Mouse (Mus musculus) spleen, adult 2 months (tissue): ENCODE measurements around the gene Chmp6. TPM values are rescaled to one million over a fixed set of nuclear protein-coding genes. Genes with fewer than 3 reads are reported as not detected.
A peak's percentile ranks its signal among the peaks of the same experiment; 100 is the strongest.

Source experiments
- DNase-seq, 2 experiments: peaks; one replicate each; pipeline versions ENCODE4 v3.0.0 to v3.0.0-alpha.2; 2012 to 2021; ENCODE audit warnings: low spot score in 2 of 2, low read depth in 1 of 2
- H3K27ac ChIP-seq: fragments of 200-500 bp; 2 replicates; pipeline ENCODE4 v1.5.1; 2012; ENCODE audit warnings: low read length, inconsistent platforms; ENCODE audit not compliant: insufficient read depth
- H3K27me3 ChIP-seq: fragments of 200-500 bp; 2 replicates; pipeline ENCODE4 v1.6.1; 2012; ENCODE audit warnings: mild to moderate bottlenecking, moderate library complexity, low read length, inconsistent platforms; ENCODE audit not compliant: control insufficient read depth, insufficient read depth
- H3K36me3 ChIP-seq: fragments of 200-500 bp; 2 replicates; pipeline ENCODE4 v1.6.1; 2012; ENCODE audit warnings: mild to moderate bottlenecking, low read length, inconsistent platforms; ENCODE audit not compliant: control insufficient read depth, insufficient read depth
- H3K4me1 ChIP-seq: fragments of 200-500 bp; 2 replicates; pipeline ENCODE4 v1.6.1; 2011; ENCODE audit warnings: inconsistent platforms; ENCODE audit not compliant: control insufficient read depth, insufficient read depth, insufficient read length
- H3K4me3 ChIP-seq: fragments of 200-500 bp; 2 replicates; pipeline ENCODE4 v1.5.1; 2011; ENCODE audit warnings: mild to moderate bottlenecking, inconsistent platforms; ENCODE audit not compliant: insufficient read depth, insufficient read length; ENCODE audit errors: extremely low read depth
- CTCF ChIP-seq: fragments of 200-500 bp; IDR thresholded peaks from 2 replicates; pipeline ENCODE4 v1.5.1; 2011; ENCODE audit warnings: mild to moderate bottlenecking, inconsistent platforms; ENCODE audit not compliant: insufficient read depth, insufficient read length, insufficient replicate concordance; ENCODE audit errors: extremely low read depth
- POLR2A ChIP-seq: fragments of 200-500 bp; IDR thresholded peaks from 2 replicates; pipeline ENCODE4 v1.6.1; 2011; ENCODE audit warnings: low read depth, low read length, inconsistent platforms
- WGBS: fragments of 180-500 bp; shearing (Covaris S2); methylation state at CpG from one replicate; pipeline ENCODE4 v1.1.7; 2018; 5-methylcytosine and 5-hydroxymethylcytosine counted together
- polyA plus RNA-seq: library from polyadenylated mRNA; depleted of rRNA; stranded (reverse); fragments of >200 nt; gene quantifications from 2 replicates; pipeline ENCODE4 v1.2.3, GENCODE M21; 2012

The Chmp6 gene
- polyA plus RNA-seq, 1 experiment = 31.2 TPM

GRCm38 (mm10) chr11:119954749-119955337, 41.6 kb downstream of the Chmp6 start:
- peak overlapping the region; percentile 73 for H3K27ac ChIP-seq
- H3K27me3 ChIP-seq = no peaks in the 10 kb centered on the region
- peak; percentile 50 to 70 for DNase-seq
- no peak overlapping the region for H3K4me3 ChIP-seq
- WGBS = 25% methylated on average over 2 of the region's 2 CpGs
- H3K4me1 ChIP-seq = peaks cover 41% of the 10 kb centered on the region; the same call in 1 of the 2 replicates
- TF ChIP-seq CTCF (no peak), POLR2A (no peak)
- no peaks in the 10 kb centered on the region for H3K36me3 ChIP-seq

- WGBS = 15% methylated on average over 3 of the region's 3 CpGs
- Histone ChIP-seq H3K4me1 (peaks cover 41% of the 10 kb centered on the region; the same call in 1 of the 2 replicates), H3K27ac (peak overlapping the region; percentile 73), H3K36me3 (no peaks in the 10 kb centered on the region; the same call in 1 of the 2 replicates), H3K27me3 (no peaks in the 10 kb centered on the region), H3K4me3 (no peak overlapping the region)
- DNase-seq = no peak
- no peak for TF ChIP-seq POLR2A
- TF ChIP-seq CTCF = no peak
These were observed 42.2 kb downstream of the Chmp6 start for GRCm38 (mm10) chr11:119955432-119955831.

DNA sequence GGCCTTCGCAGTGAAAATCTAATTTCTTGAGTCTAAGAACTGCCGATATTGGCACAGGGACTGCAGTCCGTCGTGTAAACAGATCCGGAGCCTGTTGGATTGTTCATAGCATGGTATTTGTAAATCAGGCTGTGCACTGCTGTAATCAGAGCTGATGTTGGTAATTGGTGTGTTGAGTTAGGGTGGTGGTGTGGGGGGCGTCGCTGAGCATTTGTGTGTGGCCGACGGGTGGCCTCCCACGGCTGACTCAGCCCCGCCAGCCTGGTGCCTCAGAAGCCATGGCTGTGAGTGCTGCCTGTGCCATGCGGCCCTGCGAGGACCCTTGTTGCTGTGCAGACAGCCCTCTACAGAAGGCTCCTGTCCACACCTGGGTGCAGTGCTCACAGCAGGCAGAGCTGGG, 43.3 kb downstream of the Chmp6 start:
- Histone ChIP-seq H3K4me1 (peaks cover 41% of the 10 kb centered on the region; the same call in 1 of the 2 replicates), H3K27ac (no peak overlapping the region), H3K4me3 (no peak overlapping the region), H3K27me3 (no peaks in the 10 kb centered on the region), H3K36me3 (no peaks in the 10 kb centered on the region; the same call in 1 of the 2 replicates)
- TF ChIP-seq POLR2A = no peak
- no peak for TF ChIP-seq CTCF
- 92% methylated on average over 13 of the region's 13 CpGs for WGBS
- DNase-seq = no peak

GRCm38 (mm10) chr11:119958856-119959255, 45.6 kb downstream of the Chmp6 start:
- DNase-seq = no peak
- 80% methylated on average over 7 of the region's 7 CpGs for WGBS
- Histone ChIP-seq H3K4me1 (peaks cover 26% of the 10 kb centered on the region; the same call in 1 of the 2 replicates), H3K27me3 (no peaks in the 10 kb centered on the region), H3K36me3 (no peaks in the 10 kb centered on the region; the same call in 1 of the 2 replicates), H3K27ac (no peak overlapping the region), H3K4me3 (no peak overlapping the region)
- TF ChIP-seq POLR2A (no peak), CTCF (no peak)

DNA sequence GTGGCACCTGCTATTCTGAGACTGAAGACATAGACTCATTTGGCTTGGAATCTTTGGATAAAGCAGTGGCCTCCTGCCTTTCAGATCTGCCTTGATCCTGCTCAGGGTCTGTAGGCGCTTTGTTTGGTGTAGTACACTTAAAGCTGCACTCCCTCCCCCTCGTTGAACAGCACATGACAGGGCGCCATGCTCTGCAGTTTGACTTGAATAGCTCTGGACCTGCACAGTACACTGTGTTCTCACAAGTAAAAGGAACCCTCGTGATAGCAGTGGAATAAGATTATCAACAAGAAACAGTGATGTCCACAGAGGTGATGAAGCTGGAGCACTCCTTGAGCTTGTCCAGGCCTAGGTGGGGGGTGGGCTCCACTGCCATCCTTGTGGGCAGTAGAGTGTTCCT, 46.5 kb downstream of the Chmp6 start:
- TF ChIP-seq CTCF (no peak), POLR2A (no peak)
- peaks cover 19% of the 10 kb centered on the region; the same call in 1 of the 2 replicates for H3K4me1 ChIP-seq
- no peaks in the 10 kb centered on the region; the same call in 1 of the 2 replicates for H3K36me3 ChIP-seq
- no peak overlapping the region for H3K27ac ChIP-seq
- no peaks in the 10 kb centered on the region for H3K27me3 ChIP-seq
- no peak for DNase-seq
- no peak overlapping the region for H3K4me3 ChIP-seq
- 79% methylated on average over 4 of the region's 4 CpGs for WGBS

GRCm38 (mm10) chr11:119960671-119961070, 47.4 kb downstream of the Chmp6 start:
- TF ChIP-seq CTCF (no peak), POLR2A (no peak)
- Histone ChIP-seq H3K27ac (no peak overlapping the region), H3K4me1 (peaks cover 10% of the 10 kb centered on the region; the same call in 1 of the 2 replicates), H3K4me3 (no peak overlapping the region), H3K36me3 (no peaks in the 10 kb centered on the region; the same call in 1 of the 2 replicates), H3K27me3 (no peaks in the 10 kb centered on the region)
- 40% methylated on average over 6 of the region's 6 CpGs for WGBS
- no peak for DNase-seq

DNA sequence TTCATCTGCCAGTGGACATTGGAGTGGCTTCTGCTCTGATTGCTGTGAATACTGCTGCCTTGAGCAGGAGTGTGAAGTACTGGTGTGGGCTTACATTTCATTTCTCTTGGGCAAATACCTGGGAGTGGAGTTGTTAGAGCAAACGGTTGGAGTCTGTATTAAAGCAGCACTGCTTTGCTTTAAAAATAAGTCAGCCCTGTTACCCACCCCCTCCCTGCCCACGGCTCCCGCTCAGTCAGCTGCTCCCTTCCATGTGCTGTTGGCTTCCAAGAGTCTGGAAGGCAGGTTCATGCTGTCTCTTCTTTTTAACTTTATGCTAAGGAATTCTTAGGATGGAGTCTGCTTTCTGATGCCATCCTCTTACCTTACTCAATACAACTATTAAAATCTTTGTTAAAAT, 48.3 kb downstream of the Chmp6 start:
- Histone ChIP-seq H3K4me3 (no peak overlapping the region), H3K27ac (no peak overlapping the region), H3K4me1 (0 out of 2 replicates have a peak, but pooled peaks cover 3% of the 10 kb centered on the region), H3K36me3 (no peaks in the 10 kb centered on the region; the same call in 1 of the 2 replicates), H3K27me3 (no peaks in the 10 kb centered on the region)
- WGBS = 87% methylated on average over 3 of the region's 3 CpGs
- no peak for TF ChIP-seq CTCF
- TF ChIP-seq POLR2A = no peak
- DNase-seq = no peak
